Mouse (Mus musculus) layer of hippocampus, adult 2 months (tissue): Measurements from ENCODE around the gene Rad51b. TPM values are rescaled to one million over a fixed set of nuclear protein-coding genes. Genes with fewer than 3 reads are reported as not detected.

ENCODE experiments used
- DNase-seq, 2 experiments: peaks; one replicate each; pipeline ENCODE4 v3.0.0; 2022; ENCODE audit warnings: low spot score in 2 of 2
- H3K27ac ChIP-seq: fragments of 200-600 bp; 2 replicates; pipeline ENCODE4 v1.8.1; 2022
- H3K4me3 ChIP-seq: fragments of 200-600 bp; 2 replicates; pipeline ENCODE4 v1.8.1; 2022; ENCODE audit warnings: mild to moderate bottlenecking
- CTCF ChIP-seq: fragments of 200-600 bp; conservative IDR thresholded peaks from 2 replicates; pipeline ENCODE4 v1.8.1; 2022; ENCODE audit warnings: antibody characterized with exemption, mild to moderate bottlenecking, moderate library complexity
- total RNA-seq, 2 experiments: library from RNA; stranded (reverse); gene quantifications; 2 replicates each; pipeline ENCODE4 v1.2.3; 2021

Gene Rad51b
- total RNA-seq, 2 experiments from 2014 or later: 0.18 TPM; not detected in 1

- no peak for TF ChIP-seq CTCF
Measured at GRCm38 (mm10) chr12:79501877-79502276, 204.8 kb downstream of the Rad51b start.

GRCm38 (mm10) chr12:79502862-79503581 lies 205.9 kb downstream of the Rad51b start:
- DNase-seq: peak; percentile 14 to 72
- Histone ChIP-seq H3K4me3 (no peak overlapping the region), H3K27ac (peak overlapping the region; percentile 84)
- no peak for TF ChIP-seq CTCF

More at GRCm38 (mm10) chr12:79501877-79502276, 204.8 kb downstream of the Rad51b start:
- H3K4me3 ChIP-seq: no peak overlapping the region
- peak overlapping the region; percentile 84; the same call in 1 of the 2 replicates for H3K27ac ChIP-seq
- DNase-seq: no peak

- DNase-seq: peak in 1 of 2 experiments; percentile 47
- Histone ChIP-seq H3K4me3 (no peak overlapping the region), H3K27ac (peak overlapping the region; percentile 84)
- TF ChIP-seq CTCF: no peak
Measured at GRCm38 (mm10) chr12:79503582-79504515, 206.8 kb downstream of the Rad51b start.

GRCm38 (mm10) chr12:79504641-79505040 lies 207.6 kb downstream of the Rad51b start:
- no peak for TF ChIP-seq CTCF
- DNase-seq: no peak
- H3K27ac ChIP-seq: peak overlapping the region; percentile 84
- H3K4me3 ChIP-seq: no peak overlapping the region

- Histone ChIP-seq H3K4me3 (no peak overlapping the region), H3K27ac (peak overlapping the region; percentile 80)
- DNase-seq: no peak
- no peak for TF ChIP-seq CTCF
Measured at GRCm38 (mm10) chr12:79506421-79506820, 209.3 kb downstream of the Rad51b start.

- peak in 1 of 2 experiments; percentile 45 for DNase-seq
- Histone ChIP-seq H3K4me3 (no peak overlapping the region), H3K27ac (peak overlapping the region; percentile 80)
- no peak for TF ChIP-seq CTCF
Measured at GRCm38 (mm10) chr12:79507141-79507681, 210.1 kb downstream of the Rad51b start.

- H3K4me3 ChIP-seq: no peak overlapping the region
- peak; percentile 58 to 74 for DNase-seq
- H3K27ac ChIP-seq: peak overlapping the region; percentile 94
- no peak for TF ChIP-seq CTCF
Measured at GRCm38 (mm10) chr12:79511454-79512204, 214.5 kb downstream of the Rad51b start.

GRCm38 (mm10) chr12:79512205-79512886 lies 215.3 kb downstream of the Rad51b start:
- DNase-seq: peak in 1 of 2 experiments; percentile 37
- peak overlapping the region; percentile 94 for H3K27ac ChIP-seq
- no peak overlapping the region for H3K4me3 ChIP-seq
- TF ChIP-seq CTCF: no peak

- TF ChIP-seq CTCF: peak; percentile 60
- no peak overlapping the region for H3K4me3 ChIP-seq
- no peak for DNase-seq
- H3K27ac ChIP-seq: peak overlapping the region; percentile 94
Measured at GRCm38 (mm10) chr12:79512982-79513681, 216.1 kb downstream of the Rad51b start.

GRCm38 (mm10) chr12:79514680-79515079 lies 217.6 kb downstream of the Rad51b start:
- no peak overlapping the region for H3K27ac ChIP-seq
- no peak overlapping the region for H3K4me3 ChIP-seq
- TF ChIP-seq CTCF: no peak
- no peak for DNase-seq

GRCm38 (mm10) chr12:79522374-79522773 lies 225.3 kb downstream of the Rad51b start:
- Histone ChIP-seq H3K4me3 (no peak overlapping the region), H3K27ac (no peak overlapping the region)
- TF ChIP-seq CTCF: no peak
- no peak for DNase-seq
